ENCODE assay signal across 8 mouse cellular contexts in the genomic region with DNA sequence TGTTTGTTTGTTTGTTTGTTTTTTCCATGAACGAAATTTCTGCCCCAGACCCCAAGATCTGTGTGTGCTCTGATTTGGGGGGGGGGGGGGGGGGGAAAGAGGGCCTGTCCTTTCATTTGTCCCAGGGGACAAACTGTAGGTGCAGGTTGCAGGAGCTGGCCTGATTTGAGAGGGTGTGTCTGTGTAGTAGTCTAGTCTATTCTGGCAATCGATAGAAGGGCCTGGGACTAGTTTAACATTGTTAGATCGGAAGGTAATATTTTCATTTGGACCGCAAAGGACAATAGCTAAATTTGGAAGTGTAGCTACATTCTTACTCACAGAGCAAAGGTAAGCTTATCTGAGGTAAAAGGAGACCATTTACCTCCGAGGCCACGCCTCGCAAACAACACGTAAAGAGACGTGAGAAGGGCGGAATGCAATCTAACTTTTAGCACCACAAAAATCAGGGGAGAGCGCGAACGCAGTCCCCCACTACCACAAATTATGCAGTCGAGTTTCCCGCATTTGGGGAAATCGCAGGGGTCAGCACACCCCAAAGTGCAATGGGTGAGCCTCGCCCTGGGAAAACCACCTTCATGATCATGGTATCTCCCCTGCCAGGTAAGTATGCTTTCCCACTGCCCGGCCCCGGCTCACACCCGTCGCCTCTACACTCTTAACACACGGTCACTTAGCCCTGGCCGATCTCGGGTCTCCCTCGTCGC.
DNase-seq lines count a peak whose midpoint lies in the region; ATAC-seq and TF ChIP-seq lines count a peak whose summit lies in the region.
"Not testable (repeated sequence)": the region's sequence is repeated elsewhere in the genome, so short reads cannot be mapped to it uniquely, and the experiment has no call there.

No protein-coding gene starts in this region.

- not testable (repeated sequence) for TF ChIP-seq CTCF in lung, postnatal 0 days (IDR thresholded peaks at IDR 0.05)

- not testable (repeated sequence) for H3K4me2 ChIP-seq in embryonic facial prominence, embryonic 13.5 days; forebrain, embryonic 16.5 days (ENCODE audit: low read length); hindbrain, embryonic 13.5 days; kidney, embryonic 16.5 days (replicated peaks; ENCODE audit: low read depth, low read length); liver, embryonic 13.5 days; lung, postnatal 0 days (replicated peaks; ENCODE audit: low read depth, low read length); midbrain, embryonic 16.5 days (ENCODE audit: low read length); stomach, embryonic 15.5 days

- H3K27me3 ChIP-seq in embryonic facial prominence, embryonic 13.5 days: peaks cover 23% of the 10 kb centered on the region
- H3K27me3 ChIP-seq in forebrain, embryonic 16.5 days (replicated peaks; ENCODE audit: control insufficient read depth, insufficient read depth, low read length): peaks cover 18% of the 10 kb centered on the region
- H3K27me3 ChIP-seq in hindbrain, embryonic 13.5 days: peaks cover 26% of the 10 kb centered on the region
- H3K27me3 ChIP-seq in kidney, embryonic 16.5 days (ENCODE audit: insufficient read depth, low read length): peaks cover 21% of the 10 kb centered on the region
- peaks cover 21% of the 10 kb centered on the region for H3K27me3 ChIP-seq in liver, embryonic 13.5 days
- H3K27me3 ChIP-seq in lung, postnatal 0 days (replicated peaks; ENCODE audit: insufficient read depth, low read length): not testable (repeated sequence)
- H3K27me3 ChIP-seq in midbrain, embryonic 16.5 days (ENCODE audit: control insufficient read depth, insufficient read depth, low read depth, low read length): peaks cover 11% of the 10 kb centered on the region
- H3K27me3 ChIP-seq in stomach, embryonic 15.5 days (replicated peaks): peaks cover 13% of the 10 kb centered on the region

- H3K4me3 ChIP-seq in embryonic facial prominence, embryonic 13.5 days; forebrain, embryonic 16.5 days (replicated peaks; ENCODE audit: low read length); hindbrain, embryonic 13.5 days; kidney, embryonic 16.5 days (ENCODE audit: low read length); liver, embryonic 13.5 days (replicated peaks); lung, postnatal 0 days (ENCODE audit: low read depth, low read length); midbrain, embryonic 16.5 days (ENCODE audit: low read depth, low read length); stomach, embryonic 15.5 days (replicated peaks): not testable (repeated sequence)

- WGBS in embryonic facial prominence, embryonic 13.5 days: no CpG with 5 or more reads among the region's 26 CpGs
- no CpG with 5 or more reads among the region's 26 CpGs for WGBS in forebrain, embryonic 16.5 days
- no CpG with 5 or more reads among the region's 26 CpGs for WGBS in hindbrain, embryonic 13.5 days
- no CpG with 5 or more reads among the region's 26 CpGs for WGBS in kidney, embryonic 16.5 days
- no CpG with 5 or more reads among the region's 26 CpGs for WGBS in liver, embryonic 13.5 days (ENCODE audit: insufficient replicate concordance)
- no CpG with 5 or more reads among the region's 26 CpGs for WGBS in lung, postnatal 0 days
- no CpG with 5 or more reads among the region's 26 CpGs for WGBS in midbrain, embryonic 16.5 days
- WGBS in stomach, embryonic 15.5 days: no CpG with 5 or more reads among the region's 26 CpGs

- H3K4me1 ChIP-seq in embryonic facial prominence, embryonic 13.5 days; forebrain, embryonic 16.5 days (replicated peaks; ENCODE audit: control insufficient read depth, insufficient read depth, low read length); hindbrain, embryonic 13.5 days (replicated peaks); kidney, embryonic 16.5 days (ENCODE audit: insufficient read depth, low read length); liver, embryonic 13.5 days (replicated peaks); lung, postnatal 0 days (ENCODE audit: insufficient read depth, low read depth, low read length); midbrain, embryonic 16.5 days (ENCODE audit: control insufficient read depth, insufficient read depth, low read length); stomach, embryonic 15.5 days: not testable (repeated sequence)

- H3K9me3 ChIP-seq in embryonic facial prominence, embryonic 13.5 days; forebrain, embryonic 16.5 days (ENCODE audit: control insufficient read depth, low read length); hindbrain, embryonic 13.5 days; kidney, embryonic 16.5 days (ENCODE audit: low read length); liver, embryonic 13.5 days (replicated peaks); lung, postnatal 0 days (ENCODE audit: low read length); midbrain, embryonic 16.5 days (replicated peaks; ENCODE audit: control insufficient read depth, low read length, poor library complexity, severe bottlenecking); stomach, embryonic 15.5 days: not testable (repeated sequence)

- peak; percentile 43; the same call in 1 of the 2 replicates for ATAC-seq in embryonic facial prominence, embryonic 13.5 days (ENCODE audit: insufficient number of reproducible peaks, insufficient read depth, low FRiP score, low TSS enrichment, low read depth)
- 0 out of 2 replicates have a peak, but pooled peaks have one; percentile 6 for ATAC-seq in forebrain, embryonic 16.5 days
- ATAC-seq in hindbrain, embryonic 13.5 days (ENCODE audit: low FRiP score): peak; percentile 43; the same call in 1 of the 2 replicates
- peak; percentile 69 for ATAC-seq in kidney, embryonic 16.5 days (ENCODE audit: low FRiP score, low TSS enrichment)
- peak; percentile 91 for ATAC-seq in liver, embryonic 13.5 days (ENCODE audit: low read depth)
- ATAC-seq in lung, postnatal 0 days: peak; percentile 61
- 0 out of 2 replicates have a peak, but pooled peaks have one; percentile 56 for ATAC-seq in midbrain, embryonic 16.5 days
- peak; percentile 88 for ATAC-seq in stomach, embryonic 15.5 days (ENCODE audit: insufficient read depth, low FRiP score, low read depth)

- not testable (repeated sequence) for H3K36me3 ChIP-seq in embryonic facial prominence, embryonic 13.5 days; forebrain, embryonic 16.5 days (ENCODE audit: control insufficient read depth, insufficient read depth); hindbrain, embryonic 13.5 days; kidney, embryonic 16.5 days (ENCODE audit: insufficient read depth, low read length); liver, embryonic 13.5 days; lung, postnatal 0 days (ENCODE audit: insufficient read depth, low read length); midbrain, embryonic 16.5 days (ENCODE audit: control insufficient read depth, insufficient read depth, low read length); stomach, embryonic 15.5 days

- DNase-seq in liver, embryonic 13.5 days; lung, postnatal 0 days (ENCODE audit: low spot score): not testable (repeated sequence)

- not testable (repeated sequence) for H3K9ac ChIP-seq in embryonic facial prominence, embryonic 13.5 days; forebrain, embryonic 16.5 days (replicated peaks; ENCODE audit: low read depth, low read length); hindbrain, embryonic 13.5 days; kidney, embryonic 16.5 days (replicated peaks; ENCODE audit: low read length); liver, embryonic 13.5 days; lung, postnatal 0 days (replicated peaks; ENCODE audit: low read depth); midbrain, embryonic 16.5 days (ENCODE audit: low read depth, low read length); stomach, embryonic 15.5 days

- not testable (repeated sequence) for H3K27ac ChIP-seq in embryonic facial prominence, embryonic 13.5 days; forebrain, embryonic 16.5 days (ENCODE audit: low read length); hindbrain, embryonic 13.5 days; kidney, embryonic 16.5 days (ENCODE audit: low read length); liver, embryonic 13.5 days; lung, postnatal 0 days (ENCODE audit: low read length); midbrain, embryonic 16.5 days (ENCODE audit: low read length); stomach, embryonic 15.5 days

- not testable (repeated sequence) for TF ChIP-seq EP300 in lung, postnatal 0 days (IDR thresholded peaks at IDR 0.05)

Comparison
In these comparisons a context has a peak if more than half of its experiments do, and no peak if none do; other contexts are left out.
1. ATAC-seq: peak in every context shown above with its lines; median percentile 91 in liver, embryonic 13.5 days; 88 in stomach, embryonic 15.5 days; 69 in kidney, embryonic 16.5 days; 61 in lung, postnatal 0 days; 56 in midbrain, embryonic 16.5 days; 43 in embryonic facial prominence, embryonic 13.5 days; 43 in hindbrain, embryonic 13.5 days; 6 in forebrain, embryonic 16.5 days.